8 mouse cellular contexts compared by ENCODE assay signal in genomic region chr9:50658941-50659388, GRCm38 (mm10). TPM values are rescaled to one million over a fixed set of nuclear protein-coding genes. Genes with fewer than 3 reads are reported as not detected.
DNase-seq lines count a peak whose midpoint lies in the region; ATAC-seq and TF ChIP-seq lines count a peak whose summit lies in the region.

No protein-coding gene starts in this region.

- peak overlapping the region; percentile 75 for H3K4me2 ChIP-seq in heart, postnatal 0 days (ENCODE audit: low read depth, low read length)
- peak overlapping the region; percentile 71 for H3K4me2 ChIP-seq in embryonic facial prominence, embryonic 12.5 days (replicated peaks)
- peak overlapping the region; percentile 41 for H3K4me2 ChIP-seq in limb, embryonic 11.5 days (ENCODE audit: low read depth, severe bottlenecking)
- H3K4me2 ChIP-seq in neural tube, embryonic 14.5 days (ENCODE audit: low read depth, low read length), result peak overlapping the region; percentile 80

- TF ChIP-seq EP300 in heart, postnatal 0 days (IDR thresholded peaks at IDR 0.05; ENCODE audit: low read depth), result no peak

- H3K27me3 ChIP-seq in heart, postnatal 0 days (ENCODE audit: control insufficient read depth, insufficient read depth, low read length), result no peaks in the 10 kb centered on the region
- no peaks in the 10 kb centered on the region for H3K27me3 ChIP-seq in embryonic facial prominence, embryonic 12.5 days
- H3K27me3 ChIP-seq in limb, embryonic 11.5 days (ENCODE audit: control insufficient read depth, insufficient read depth, low read length), result no peaks in the 10 kb centered on the region
- H3K27me3 ChIP-seq in neural tube, embryonic 14.5 days (ENCODE audit: control insufficient read depth, insufficient read depth, low read length), result no peaks in the 10 kb centered on the region

- in situ Hi-C loops in ES-E14 (cut with MboI; ENCODE audit: low sequenced_read_pairs in 2 of 2, unreplicated experiment in 2 of 2), result no loop called here

- H3K9ac ChIP-seq in heart, postnatal 0 days (replicated peaks; ENCODE audit: low read depth, low read length), result peak overlapping the region; percentile 94
- H3K9ac ChIP-seq in ES-E14 (ENCODE audit: insufficient read depth, low read depth, low read length, poor library complexity, severe bottlenecking), result peak overlapping the region; percentile 89
- H3K9ac ChIP-seq in embryonic facial prominence, embryonic 12.5 days, result peak overlapping the region; percentile 93
- H3K9ac ChIP-seq in limb, embryonic 11.5 days (ENCODE audit: low read length), result peak overlapping the region; percentile 55
- peak overlapping the region; percentile 89 for H3K9ac ChIP-seq in neural tube, embryonic 14.5 days (replicated peaks; ENCODE audit: low read depth, low read length)

- peaks cover 14% of the 10 kb centered on the region for H3K36me3 ChIP-seq in heart, postnatal 0 days (replicated peaks; ENCODE audit: control insufficient read depth, insufficient read depth, low read length)
- H3K36me3 ChIP-seq in ES-E14 (ENCODE audit: control insufficient read depth, insufficient read depth, low read length, poor library complexity, severe bottlenecking), result peaks cover 2% of the 10 kb centered on the region; the same call in 1 of the 2 replicates
- H3K36me3 ChIP-seq in embryonic facial prominence, embryonic 12.5 days, result peaks cover 25% of the 10 kb centered on the region
- H3K36me3 ChIP-seq in limb, embryonic 11.5 days (ENCODE audit: control insufficient read depth, insufficient read depth, low read length), result no peaks in the 10 kb centered on the region
- H3K36me3 ChIP-seq in neural tube, embryonic 14.5 days (ENCODE audit: control insufficient read depth, insufficient read depth, low read length), result 0 out of 2 replicates have a peak, but pooled peaks cover 12% of the 10 kb centered on the region

- H3K27ac ChIP-seq in heart, postnatal 0 days (ENCODE audit: low read depth), result peak overlapping the region; percentile 86
- H3K27ac ChIP-seq in ES-E14 (ENCODE audit: insufficient read depth, low read depth, low read length, poor library complexity, severe bottlenecking), result no peak overlapping the region
- H3K27ac ChIP-seq in embryonic facial prominence, embryonic 12.5 days, result peak overlapping the region; percentile 88
- no peak overlapping the region for H3K27ac ChIP-seq in limb, embryonic 11.5 days (replicated peaks; ENCODE audit: low read depth, low read length)
- peak overlapping the region; percentile 80 for H3K27ac ChIP-seq in neural tube, embryonic 14.5 days (ENCODE audit: low read depth, low read length)

- H3K4me3 ChIP-seq in heart, postnatal 0 days (ENCODE audit: low read depth, low read length), result peak overlapping the region; percentile 96
- peak overlapping the region; percentile 83 to 100 for H3K4me3 ChIP-seq in ES-E14 (ENCODE audit: insufficient read depth in 1 of 2, low read depth in 1 of 2, low read length in 2 of 2, poor library complexity in 1 of 2, severe bottlenecking in 1 of 2)
- peak overlapping the region; percentile 92 for H3K4me3 ChIP-seq in embryonic facial prominence, embryonic 12.5 days
- H3K4me3 ChIP-seq in limb, embryonic 11.5 days (ENCODE audit: low read depth, low read length), result peak overlapping the region; percentile 57
- H3K4me3 ChIP-seq in neural tube, embryonic 14.5 days (ENCODE audit: low read depth, low read length), result peak overlapping the region; percentile 90

- intact Hi-C loops in heart, postnatal 36 days (cut with DNase I), result loop anchor here (2.0 to 5.0 kb wide), 3 partner anchors 42 to 108 kb away; partner anchors contain the start of genes Fdxacb1, Nkapd1, Pih1d2 and Sdhd
- intact Hi-C loops in gastrocnemius, postnatal 36 days (cut with DNase I), result loop anchor here (2.0 kb wide), 1 partner anchor 42 kb away; the partner anchor contains the start of genes Nkapd1 and Pih1d2

- H3K9me3 ChIP-seq in heart, postnatal 0 days (replicated peaks; ENCODE audit: control insufficient read depth, low read length), result no peaks in the 10 kb centered on the region
- no peaks in the 10 kb centered on the region for H3K9me3 ChIP-seq in ES-E14 (ENCODE audit: control insufficient read depth, insufficient read depth, low read depth, low read length)
- H3K9me3 ChIP-seq in embryonic facial prominence, embryonic 12.5 days, result no peaks in the 10 kb centered on the region
- no peaks in the 10 kb centered on the region for H3K9me3 ChIP-seq in limb, embryonic 11.5 days (ENCODE audit: control insufficient read depth, low read length)
- no peaks in the 10 kb centered on the region for H3K9me3 ChIP-seq in neural tube, embryonic 14.5 days (ENCODE audit: control insufficient read depth, low read length)

- no peaks in the 10 kb centered on the region for H3K4me1 ChIP-seq in heart, postnatal 0 days (ENCODE audit: control insufficient read depth, insufficient read depth)
- peaks cover 2% of the 10 kb centered on the region in 2 experiments; a peak in 1 of 4 replicates for H3K4me1 ChIP-seq in ES-E14 (ENCODE audit: control insufficient read depth in 2 of 2, insufficient read depth in 2 of 2, low read length in 2 of 2, poor library complexity in 1 of 2)
- H3K4me1 ChIP-seq in embryonic facial prominence, embryonic 12.5 days, result peaks cover 11% of the 10 kb centered on the region; the same call in 1 of the 2 replicates
- H3K4me1 ChIP-seq in limb, embryonic 11.5 days (ENCODE audit: control insufficient read depth, insufficient read depth, low read length), result peaks cover 9% of the 10 kb centered on the region; the same call in 1 of the 2 replicates
- peaks cover 16% of the 10 kb centered on the region for H3K4me1 ChIP-seq in neural tube, embryonic 14.5 days (ENCODE audit: control insufficient read depth, insufficient read depth, low read length)

- no peak for TF ChIP-seq CTCF in heart, postnatal 0 days (IDR thresholded peaks at IDR 0.05; ENCODE audit: low read depth)

- no peak; the same call in 1 of the 2 replicates for ATAC-seq in heart, postnatal 0 days (ENCODE audit: insufficient read depth, low read depth)
- peak; percentile 50; the same call in 1 of the 2 replicates for ATAC-seq in embryonic facial prominence, embryonic 12.5 days (ENCODE audit: insufficient number of reproducible peaks, insufficient read depth, low FRiP score, low TSS enrichment)
- peak; percentile 77 for ATAC-seq in limb, embryonic 11.5 days (ENCODE audit: insufficient number of reproducible peaks, low FRiP score, low TSS enrichment, low read depth)
- ATAC-seq in neural tube, embryonic 14.5 days (ENCODE audit: low read depth), result no peak

- DNase-seq in heart, postnatal 0 days (ENCODE audit: low spot score), result peak; percentile 18
- DNase-seq in heart, postnatal 36 days, result no peak
- DNase-seq in ES-E14 (ENCODE audit: low read depth, low spot score), result peak; percentile 30
- no peak for DNase-seq in limb, embryonic 11.5 days (ENCODE audit: low spot score)
- DNase-seq in cerebellum, postnatal 36 days, result no peak
- DNase-seq in gastrocnemius, postnatal 36 days, result no peak

- WGBS in heart, postnatal 0 days, result 0% methylated on average over 20 of the region's 28 CpGs
- under 1% methylated on average over 28 of the region's 28 CpGs for WGBS in embryonic facial prominence, embryonic 12.5 days
- WGBS in limb, embryonic 11.5 days, result 0% methylated on average over 28 of the region's 28 CpGs
- WGBS in neural tube, embryonic 14.5 days, result under 1% methylated on average over 28 of the region's 28 CpGs

RNA-seq across cellular contexts. Expression of gene Dlat, which starts 0.6 kb away (rescaled TPM):
- 155 and 215 TPM in 2 replicates for total RNA-seq in heart, postnatal 0 days (2014; rRNA removed; ENCODE audit: low replicate concordance)
- 203 and 204 TPM in 2 replicates for polyA plus RNA-seq in heart, postnatal 0 days (2015; fragmentation: Nextera tagmentation; extraction: Ambion mirVana)
- 100 to 1,000 TPM; 399 to 460 TPM for total RNA-seq in heart, postnatal 36 days (2021)
- 43.4 and 46.3 TPM in 2 replicates for total RNA-seq in ES-E14 (2012; rRNA removed)
- polyA plus RNA-seq in embryonic facial prominence, embryonic 12.5 days (2016; fragmentation: Nextera tagmentation; extraction: Ambion mirVana), result 44.4 and 47.4 TPM in 2 replicates
- 60.0 and 63.7 TPM in 2 replicates for polyA plus RNA-seq in limb, embryonic 11.5 days (2014; fragmentation: Nextera tagmentation; extraction: Ambion mirVana)
- 65.1 and 67.2 TPM in 2 replicates for polyA plus RNA-seq in neural tube, embryonic 14.5 days (2014; fragmentation: Nextera tagmentation; extraction: Ambion mirVana)
- 100 to 1,000 TPM; 207 to 232 TPM for total RNA-seq in gastrocnemius, postnatal 36 days (2021)

RNA-seq across cellular contexts. Expression of gene Nkapd1, which starts 41.7 kb away (rescaled TPM):
- 10.0 and 14.5 TPM in 2 replicates for total RNA-seq in heart, postnatal 0 days (2014; rRNA removed; ENCODE audit: low replicate concordance)
- polyA plus RNA-seq in heart, postnatal 0 days (2015; fragmentation: Nextera tagmentation; extraction: Ambion mirVana), result 13.4 and 14.3 TPM in 2 replicates
- total RNA-seq in heart, postnatal 36 days (2021), result 10 to 100 TPM; 13.0 to 16.5 TPM
- total RNA-seq in ES-E14 (2012; rRNA removed), result 16.1 and 17.8 TPM in 2 replicates
- 28.5 and 31.4 TPM in 2 replicates for polyA plus RNA-seq in embryonic facial prominence, embryonic 12.5 days (2016; fragmentation: Nextera tagmentation; extraction: Ambion mirVana)
- 29.7 and 32.3 TPM in 2 replicates for polyA plus RNA-seq in limb, embryonic 11.5 days (2014; fragmentation: Nextera tagmentation; extraction: Ambion mirVana)
- 21.9 and 24.5 TPM in 2 replicates for polyA plus RNA-seq in neural tube, embryonic 14.5 days (2014; fragmentation: Nextera tagmentation; extraction: Ambion mirVana)
- total RNA-seq in gastrocnemius, postnatal 36 days (2021), result 10 to 100 TPM in 1 of 2 experiments, 1 to 10 TPM in 1; 8.1 to 11.4 TPM

RNA-seq across cellular contexts. Expression of gene Pih1d2, which starts 41.8 kb away (rescaled TPM):
- total RNA-seq in heart, postnatal 0 days (2014; rRNA removed; ENCODE audit: low replicate concordance), result 0.27 TPM in 1 of 2 replicates, not detected in the other
- polyA plus RNA-seq in heart, postnatal 0 days (2015; fragmentation: Nextera tagmentation; extraction: Ambion mirVana), result 1.2 and 1.5 TPM in 2 replicates
- under 1 TPM in 1 of 2 experiments, not detected in 1; 0.65 TPM for total RNA-seq in heart, postnatal 36 days (2021)
- total RNA-seq in ES-E14 (2012; rRNA removed), result 2.3 and 3.3 TPM in 2 replicates
- polyA plus RNA-seq in embryonic facial prominence, embryonic 12.5 days (2016; fragmentation: Nextera tagmentation; extraction: Ambion mirVana), result 4.4 and 4.8 TPM in 2 replicates
- polyA plus RNA-seq in limb, embryonic 11.5 days (2014; fragmentation: Nextera tagmentation; extraction: Ambion mirVana), result 5.0 and 5.6 TPM in 2 replicates
- polyA plus RNA-seq in neural tube, embryonic 14.5 days (2014; fragmentation: Nextera tagmentation; extraction: Ambion mirVana), result 4.4 and 5.5 TPM in 2 replicates
- total RNA-seq in gastrocnemius, postnatal 36 days (2021), result under 1 TPM in 1 of 2 experiments, not detected in 1; 0.96 TPM

RNA-seq across cellular contexts. Expression of gene Timm8b, which starts 55.3 kb away (rescaled TPM):
- 115 and 163 TPM in 2 replicates for total RNA-seq in heart, postnatal 0 days (2014; rRNA removed; ENCODE audit: low replicate concordance)
- 445 and 461 TPM in 2 replicates for polyA plus RNA-seq in heart, postnatal 0 days (2015; fragmentation: Nextera tagmentation; extraction: Ambion mirVana)
- 100 to 1,000 TPM; 271 to 284 TPM for total RNA-seq in heart, postnatal 36 days (2021)
- total RNA-seq in ES-E14 (2012; rRNA removed), result 133 and 179 TPM in 2 replicates
- polyA plus RNA-seq in embryonic facial prominence, embryonic 12.5 days (2016; fragmentation: Nextera tagmentation; extraction: Ambion mirVana), result 304 and 322 TPM in 2 replicates
- 297 and 308 TPM in 2 replicates for polyA plus RNA-seq in limb, embryonic 11.5 days (2014; fragmentation: Nextera tagmentation; extraction: Ambion mirVana)
- polyA plus RNA-seq in neural tube, embryonic 14.5 days (2014; fragmentation: Nextera tagmentation; extraction: Ambion mirVana), result 375 and 448 TPM in 2 replicates
- total RNA-seq in gastrocnemius, postnatal 36 days (2021), result 100 to 1,000 TPM; 184 to 202 TPM

RNA-seq across cellular contexts. Expression of gene Sdhd, which starts 55.4 kb away (rescaled TPM):
- total RNA-seq in heart, postnatal 0 days (2014; rRNA removed; ENCODE audit: low replicate concordance), result 980 and 992 TPM in 2 replicates
- polyA plus RNA-seq in heart, postnatal 0 days (2015; fragmentation: Nextera tagmentation; extraction: Ambion mirVana), result 1,236 and 1,240 TPM in 2 replicates
- total RNA-seq in heart, postnatal 36 days (2021), result 100 to 1,000 TPM; 693 to 712 TPM
- 160 and 168 TPM in 2 replicates for total RNA-seq in ES-E14 (2012; rRNA removed)
- 240 and 246 TPM in 2 replicates for polyA plus RNA-seq in embryonic facial prominence, embryonic 12.5 days (2016; fragmentation: Nextera tagmentation; extraction: Ambion mirVana)
- 293 and 303 TPM in 2 replicates for polyA plus RNA-seq in limb, embryonic 11.5 days (2014; fragmentation: Nextera tagmentation; extraction: Ambion mirVana)
- 257 and 294 TPM in 2 replicates for polyA plus RNA-seq in neural tube, embryonic 14.5 days (2014; fragmentation: Nextera tagmentation; extraction: Ambion mirVana)
- total RNA-seq in gastrocnemius, postnatal 36 days (2021), result 100 to 1,000 TPM; 313 to 336 TPM

Comparison
In these comparisons a context has a peak if more than half of its experiments do, and no peak if none do; other contexts are left out.
1. DNase-seq: peak in heart, postnatal 0 days (single experiment) and ES-E14 (single experiment); none in heart, postnatal 36 days (0 of 2), limb, embryonic 11.5 days (single experiment), cerebellum, postnatal 36 days (0 of 2) and gastrocnemius, postnatal 36 days (0 of 2).
2. ATAC-seq: peak in embryonic facial prominence, embryonic 12.5 days (single experiment) and limb, embryonic 11.5 days (single experiment); none in heart, postnatal 0 days (single experiment) and neural tube, embryonic 14.5 days (single experiment).
3. H3K27ac ChIP-seq: peak in heart, postnatal 0 days (single experiment), embryonic facial prominence, embryonic 12.5 days (single experiment) and neural tube, embryonic 14.5 days (single experiment); none in ES-E14 (single experiment) and limb, embryonic 11.5 days (single experiment).
4. Peak in every context shown above with its lines, with median percentiles within 50 percentile points of each other: H3K4me2 ChIP-seq, H3K4me3 ChIP-seq and H3K9ac ChIP-seq.